Mouse (Mus musculus): ENCODE results near the gene Plekha6. TPM values are rescaled to one million over a fixed set of nuclear protein-coding genes. Genes with fewer than 3 reads are reported as not detected.
A peak's percentile ranks its signal among the peaks of the same experiment; 100 is the strongest.

Plekha6 gene
- polyA plus RNA-seq (2014; fragmentation: Nextera tagmentation; extraction: Ambion mirVana): 3.3 and 6.1 TPM in 2 replicates

DNA sequence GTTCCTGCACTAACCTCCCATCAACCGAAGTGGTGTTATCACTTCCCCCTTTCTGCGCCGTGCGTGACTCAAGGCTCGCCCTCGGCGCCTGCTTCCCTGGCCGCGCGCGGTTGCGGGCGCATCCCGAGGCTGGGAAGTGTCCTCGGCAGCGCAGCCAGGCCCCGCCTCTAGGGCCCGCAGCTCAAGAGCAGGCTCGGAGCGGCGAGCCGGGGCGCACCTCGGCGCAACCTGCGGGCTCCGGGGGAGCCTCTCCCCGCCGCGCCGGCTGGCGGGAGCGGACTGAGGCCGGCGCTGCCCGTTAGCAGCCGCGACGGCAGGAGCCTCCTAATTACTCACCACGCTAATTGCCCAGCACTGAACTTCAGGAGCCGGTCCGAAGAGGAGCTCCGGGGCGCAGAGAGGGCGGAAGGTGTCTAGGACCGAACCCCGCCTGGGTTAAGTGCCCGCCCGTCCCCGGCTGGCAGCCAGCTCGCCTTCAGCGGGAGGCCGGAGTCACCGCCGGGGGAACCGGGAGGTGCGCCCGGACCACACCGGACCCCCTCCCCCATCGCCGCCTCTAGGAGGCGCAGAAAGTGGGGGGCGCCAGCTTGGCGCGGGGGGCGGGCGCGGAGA, at the start of gene Plekha6:
Plekha6 (plus strand) TSS at position 391 of the 612 bp plus-strand sequence.
- H3K4me1 ChIP-seq (ENCODE audit: control insufficient read depth, insufficient read depth, low read length): peaks cover 3% of the 10 kb centered on the region; the same call in 1 of the 2 replicates
- peaks cover 47% of the 10 kb centered on the region for H3K27me3 ChIP-seq (ENCODE audit: control insufficient read depth, insufficient read depth, low read length)
- H3K4me3 ChIP-seq (ENCODE audit: low read length): peak within 1 kb of the TSS; percentile 63
- no peaks in the 10 kb centered on the region for H3K9me3 ChIP-seq (ENCODE audit: control insufficient read depth, low read length)
- no peak for ATAC-seq (ENCODE audit: low FRiP score, low TSS enrichment)
- H3K4me2 ChIP-seq (replicated peaks; ENCODE audit: low read depth, low read length): peak within 1 kb of the TSS; percentile 98
- H3K9ac ChIP-seq (ENCODE audit: low read depth, low read length): peak within 1 kb of the TSS; percentile 61
- no peak within 1 kb of the TSS for H3K27ac ChIP-seq (ENCODE audit: low read depth, low read length)
- under 1% methylated on average over 54 of the region's 68 CpGs for WGBS
- no peaks in the 10 kb centered on the region for H3K36me3 ChIP-seq (ENCODE audit: control insufficient read depth, insufficient read depth, low read length)

DNA sequence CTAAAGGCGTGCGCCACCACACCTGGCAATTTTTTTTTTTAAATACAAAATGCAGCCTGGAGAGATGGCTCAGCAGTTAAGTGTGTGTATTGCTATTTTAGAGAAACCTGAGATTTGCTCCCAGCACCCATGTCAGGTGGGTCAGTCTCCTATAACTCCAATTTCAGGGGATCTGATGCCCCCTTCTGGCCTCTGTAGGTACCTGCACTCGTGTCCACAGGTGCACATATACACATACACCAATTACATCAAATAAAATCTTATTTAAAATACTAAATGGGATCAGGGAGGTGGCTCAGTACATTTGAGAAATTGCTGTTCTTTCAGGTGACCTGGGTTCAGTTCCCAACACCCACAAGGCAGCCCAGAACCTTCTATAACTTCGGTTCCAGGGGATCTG, 47.9 kb upstream of the Plekha6 start:
- H3K9me3 ChIP-seq (ENCODE audit: control insufficient read depth, low read length): no peaks in the 10 kb centered on the region
- H3K9ac ChIP-seq (ENCODE audit: low read depth, low read length): no peak overlapping the region
- H3K27me3 ChIP-seq (ENCODE audit: control insufficient read depth, insufficient read depth, low read length): no peaks in the 10 kb centered on the region
- H3K4me2 ChIP-seq (replicated peaks; ENCODE audit: low read depth, low read length): no peak overlapping the region
- H3K27ac ChIP-seq (ENCODE audit: low read depth, low read length): no peak overlapping the region
- 89% methylated on average over 4 of the region's 4 CpGs for WGBS
- no peak overlapping the region for H3K4me3 ChIP-seq (ENCODE audit: low read length)
- H3K4me1 ChIP-seq (ENCODE audit: control insufficient read depth, insufficient read depth, low read length): no peaks in the 10 kb centered on the region
- no peaks in the 10 kb centered on the region for H3K36me3 ChIP-seq (ENCODE audit: control insufficient read depth, insufficient read depth, low read length)
- no peak for ATAC-seq (ENCODE audit: low FRiP score, low TSS enrichment)

DNA sequence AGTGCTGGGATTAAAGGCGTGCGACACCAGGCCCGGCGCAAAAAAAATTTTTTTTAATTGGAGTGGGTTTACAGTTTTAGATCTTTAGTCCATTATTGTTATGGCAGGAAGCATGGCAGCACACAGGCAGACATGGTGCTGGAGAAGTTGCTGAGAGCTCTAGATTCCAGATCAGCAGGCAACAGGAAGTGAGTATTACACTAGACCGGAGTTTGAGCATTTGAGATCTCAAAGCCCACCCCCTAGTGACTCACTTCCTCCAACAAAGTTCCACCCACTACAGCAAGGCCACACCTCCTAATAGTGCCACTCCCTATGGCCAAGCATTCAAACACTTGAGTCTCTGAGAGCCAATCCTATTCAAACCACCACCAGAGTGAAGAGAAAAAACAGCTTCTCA, 45.9 kb upstream of the Plekha6 start:
- H3K36me3 ChIP-seq (ENCODE audit: control insufficient read depth, insufficient read depth, low read length): no peaks in the 10 kb centered on the region
- WGBS: 95% methylated on average over 5 of the region's 5 CpGs

DNA sequence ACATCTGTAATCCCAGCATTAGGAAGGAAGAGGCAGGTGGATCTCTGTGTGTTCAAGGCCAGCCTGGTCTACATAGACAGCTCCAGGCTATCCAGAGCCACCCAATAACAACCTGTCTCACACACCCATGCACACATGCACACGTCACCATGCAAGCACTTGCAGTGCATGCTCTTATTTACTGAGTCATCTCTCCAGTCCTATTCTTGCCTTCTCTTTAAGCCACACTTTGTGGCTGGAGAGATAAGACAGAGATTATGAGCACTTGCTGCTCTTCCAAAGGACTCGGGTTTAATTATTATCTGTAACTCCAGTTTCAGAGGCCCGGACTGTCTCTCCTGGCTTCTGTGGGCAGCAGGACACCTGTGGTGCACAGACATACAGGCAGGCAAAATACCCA, 45.2 kb upstream of the Plekha6 start:
- H3K4me1 ChIP-seq (ENCODE audit: control insufficient read depth, insufficient read depth, low read length): no peaks in the 10 kb centered on the region
- no peak for ATAC-seq (ENCODE audit: low FRiP score, low TSS enrichment)
- H3K9me3 ChIP-seq (ENCODE audit: control insufficient read depth, low read length): no peaks in the 10 kb centered on the region
- no peak overlapping the region for H3K9ac ChIP-seq (ENCODE audit: low read depth, low read length)
- H3K36me3 ChIP-seq (ENCODE audit: control insufficient read depth, insufficient read depth, low read length): no peaks in the 10 kb centered on the region
- 82% methylated on average over 3 of the region's 3 CpGs for WGBS
- H3K27ac ChIP-seq (ENCODE audit: low read depth, low read length): no peak overlapping the region
- H3K4me2 ChIP-seq (replicated peaks; ENCODE audit: low read depth, low read length): no peak overlapping the region
- H3K4me3 ChIP-seq (ENCODE audit: low read length): no peak overlapping the region
- no peaks in the 10 kb centered on the region for H3K27me3 ChIP-seq (ENCODE audit: control insufficient read depth, insufficient read depth, low read length)

More for the DNA sequence above, 45.9 kb upstream of the Plekha6 start:
- H3K9me3 ChIP-seq (ENCODE audit: control insufficient read depth, low read length): no peaks in the 10 kb centered on the region
- ATAC-seq (ENCODE audit: low FRiP score, low TSS enrichment): no peak
- H3K27ac ChIP-seq (ENCODE audit: low read depth, low read length): no peak overlapping the region
- H3K4me1 ChIP-seq (ENCODE audit: control insufficient read depth, insufficient read depth, low read length): no peaks in the 10 kb centered on the region
- no peak overlapping the region for H3K4me3 ChIP-seq (ENCODE audit: low read length)
- no peaks in the 10 kb centered on the region for H3K27me3 ChIP-seq (ENCODE audit: control insufficient read depth, insufficient read depth, low read length)
- no peak overlapping the region for H3K9ac ChIP-seq (ENCODE audit: low read depth, low read length)
- no peak overlapping the region for H3K4me2 ChIP-seq (replicated peaks; ENCODE audit: low read depth, low read length)

DNA sequence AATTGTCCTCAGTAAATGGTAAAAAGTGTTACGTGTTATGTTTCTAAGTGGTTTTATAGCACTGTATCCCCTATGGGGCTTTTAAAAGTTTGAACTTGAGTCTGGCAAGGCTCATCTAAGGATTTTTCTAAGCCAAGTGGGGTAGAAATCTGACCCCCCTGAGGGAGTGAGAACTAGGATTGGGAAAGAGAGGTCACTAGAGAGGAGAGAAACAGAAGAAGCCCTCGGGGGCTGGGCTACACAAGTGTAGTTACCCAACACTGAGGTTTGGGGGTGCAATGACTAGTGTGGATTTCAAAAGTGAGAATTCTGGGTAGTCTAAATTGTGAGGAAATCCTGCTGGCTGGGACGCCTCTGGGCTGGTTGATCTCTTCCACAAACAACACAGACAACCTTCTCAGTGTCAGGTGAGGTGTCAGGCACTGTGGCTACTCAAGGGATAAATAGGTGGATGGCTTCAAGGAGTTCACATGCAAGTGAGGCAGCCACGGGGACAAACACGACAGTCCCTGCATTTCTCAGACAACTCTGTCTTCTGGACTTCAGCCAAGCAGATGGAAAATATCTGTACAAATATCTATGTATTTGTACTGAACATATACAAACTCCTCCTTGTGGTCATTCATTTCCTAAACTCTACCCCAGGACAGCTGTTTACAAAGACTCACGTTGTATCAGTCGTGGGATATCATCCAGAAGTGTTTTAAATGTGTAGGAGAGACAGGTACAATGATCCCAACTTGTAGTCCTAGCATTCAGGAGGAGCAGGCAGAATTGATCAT, 43.9 kb upstream of the Plekha6 start:
- H3K4me1 ChIP-seq (ENCODE audit: control insufficient read depth, insufficient read depth, low read length): no peaks in the 10 kb centered on the region
- no peaks in the 10 kb centered on the region for H3K27me3 ChIP-seq (ENCODE audit: control insufficient read depth, insufficient read depth, low read length)
- H3K4me3 ChIP-seq (ENCODE audit: low read length): no peak overlapping the region
- no peaks in the 10 kb centered on the region for H3K36me3 ChIP-seq (ENCODE audit: control insufficient read depth, insufficient read depth, low read length)
- H3K4me2 ChIP-seq (replicated peaks; ENCODE audit: low read depth, low read length): no peak overlapping the region
- no peak overlapping the region for H3K9ac ChIP-seq (ENCODE audit: low read depth, low read length)
- H3K27ac ChIP-seq (ENCODE audit: low read depth, low read length): no peak overlapping the region
- no peaks in the 10 kb centered on the region for H3K9me3 ChIP-seq (ENCODE audit: control insufficient read depth, low read length)
- 33% methylated on average over 7 of the region's 7 CpGs for WGBS
- ATAC-seq (ENCODE audit: low FRiP score, low TSS enrichment): no peak

DNA sequence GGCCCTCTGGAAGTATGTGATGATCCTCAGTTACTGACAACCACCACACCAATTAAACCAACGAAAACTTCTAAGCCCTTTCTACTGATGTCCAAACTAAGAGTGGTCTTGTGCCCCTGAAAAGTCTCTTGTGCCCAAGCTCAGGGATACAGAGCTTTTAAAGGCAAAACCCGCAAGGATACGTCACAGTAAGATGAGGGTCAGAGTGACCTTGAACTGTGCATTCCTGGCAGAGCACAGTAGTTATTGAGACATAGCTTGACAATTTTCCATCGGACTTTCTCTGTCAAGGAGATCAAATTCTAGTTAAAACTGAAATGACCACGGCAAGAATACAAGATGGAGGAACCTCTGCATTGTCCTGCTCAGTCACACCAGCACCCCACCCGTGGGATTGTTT, 42.8 kb upstream of the Plekha6 start:
- Histone ChIP-seq H3K4me2 (replicated peaks; ENCODE audit: low read depth, low read length) (no peak overlapping the region), H3K4me1 (ENCODE audit: control insufficient read depth, insufficient read depth, low read length) (no peaks in the 10 kb centered on the region), H3K36me3 (ENCODE audit: control insufficient read depth, insufficient read depth, low read length) (no peaks in the 10 kb centered on the region), H3K27me3 (ENCODE audit: control insufficient read depth, insufficient read depth, low read length) (no peaks in the 10 kb centered on the region), H3K9me3 (ENCODE audit: control insufficient read depth, low read length) (no peaks in the 10 kb centered on the region), H3K27ac (ENCODE audit: low read depth, low read length) (no peak overlapping the region), H3K9ac (ENCODE audit: low read depth, low read length) (no peak overlapping the region), H3K4me3 (ENCODE audit: low read length) (no peak overlapping the region)
- no peak for ATAC-seq (ENCODE audit: low FRiP score, low TSS enrichment)
- 64% methylated on average over 6 of the region's 6 CpGs for WGBS

DNA sequence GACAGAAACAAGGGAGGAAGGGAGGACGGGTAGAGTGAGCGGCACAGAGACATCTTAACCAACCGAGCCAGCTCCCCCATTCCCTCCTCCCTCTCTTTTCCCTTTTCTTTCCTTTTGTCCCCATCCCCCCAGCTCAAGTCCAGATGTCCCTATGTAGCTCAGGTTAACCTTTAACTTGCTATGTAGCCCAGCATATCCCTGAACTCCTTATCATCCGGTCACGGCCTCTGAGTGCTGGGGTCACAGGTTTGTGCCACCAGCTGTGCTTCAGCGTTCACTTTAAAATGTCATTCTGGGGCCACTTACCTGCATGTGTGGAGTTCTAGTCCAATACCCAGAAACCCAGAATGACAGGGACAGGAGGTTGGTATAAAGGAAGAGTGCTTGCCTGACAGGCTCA, 39.9 kb upstream of the Plekha6 start:
- Histone ChIP-seq H3K9ac (ENCODE audit: low read depth, low read length) (no peak overlapping the region), H3K36me3 (ENCODE audit: control insufficient read depth, insufficient read depth, low read length) (no peaks in the 10 kb centered on the region), H3K27me3 (ENCODE audit: control insufficient read depth, insufficient read depth, low read length) (no peaks in the 10 kb centered on the region), H3K9me3 (ENCODE audit: control insufficient read depth, low read length) (no peaks in the 10 kb centered on the region), H3K27ac (ENCODE audit: low read depth, low read length) (peak overlapping the region; percentile 59; the same call in 1 of the 2 replicates), H3K4me3 (ENCODE audit: low read length) (no peak overlapping the region), H3K4me1 (ENCODE audit: control insufficient read depth, insufficient read depth, low read length) (no peaks in the 10 kb centered on the region), H3K4me2 (replicated peaks; ENCODE audit: low read depth, low read length) (no peak overlapping the region)
- ATAC-seq (ENCODE audit: low FRiP score, low TSS enrichment): no peak
- 61% methylated on average over 6 of the region's 6 CpGs for WGBS

DNA sequence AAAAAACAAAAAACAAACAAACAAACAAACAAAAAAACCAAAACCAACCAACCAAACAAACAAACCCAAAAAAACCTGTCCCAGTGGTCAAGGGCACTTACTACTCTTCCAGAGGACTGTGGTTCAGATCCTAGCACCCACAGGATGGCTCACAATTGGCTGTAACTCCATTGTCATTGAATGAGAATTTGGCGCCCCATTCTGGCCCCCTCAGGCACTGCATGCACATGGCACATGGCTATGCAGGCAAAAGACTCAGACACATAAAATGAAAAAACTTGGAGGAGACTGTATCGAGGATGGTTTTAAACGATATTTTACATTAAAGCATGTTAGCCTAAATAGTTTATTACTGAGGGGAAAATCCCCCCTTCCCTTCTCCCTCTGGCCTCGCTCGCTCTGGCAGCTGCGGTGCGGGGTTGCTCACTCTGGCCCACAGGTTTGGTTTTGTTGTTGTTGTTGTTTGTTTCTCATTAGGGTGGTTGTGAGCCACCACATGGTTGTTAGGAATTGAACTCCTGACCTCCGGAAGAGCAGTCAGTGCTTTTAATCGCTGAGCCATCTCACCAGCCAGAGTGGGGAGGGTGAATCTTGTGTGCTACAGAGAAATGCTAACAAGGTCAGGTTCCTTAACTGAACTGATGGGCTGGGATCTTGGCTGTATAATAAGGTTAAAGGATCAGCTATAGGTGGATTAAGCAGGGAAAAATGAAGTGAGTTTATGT, 38.2 kb upstream of the Plekha6 start:
- no peak overlapping the region for H3K4me3 ChIP-seq (ENCODE audit: low read length)
- H3K27me3 ChIP-seq (ENCODE audit: control insufficient read depth, insufficient read depth, low read length): no peaks in the 10 kb centered on the region
- no peak for ATAC-seq (ENCODE audit: low FRiP score, low TSS enrichment)
- no peak overlapping the region for H3K27ac ChIP-seq (ENCODE audit: low read depth, low read length)
- 86% methylated on average over 9 of the region's 9 CpGs for WGBS
- no peaks in the 10 kb centered on the region for H3K9me3 ChIP-seq (ENCODE audit: control insufficient read depth, low read length)
- H3K4me1 ChIP-seq (ENCODE audit: control insufficient read depth, insufficient read depth, low read length): peaks cover 10% of the 10 kb centered on the region; the same call in 1 of the 2 replicates
- H3K9ac ChIP-seq (ENCODE audit: low read depth, low read length): no peak overlapping the region
- no peaks in the 10 kb centered on the region for H3K36me3 ChIP-seq (ENCODE audit: control insufficient read depth, insufficient read depth, low read length)
- H3K4me2 ChIP-seq (replicated peaks; ENCODE audit: low read depth, low read length): no peak overlapping the region

DNA sequence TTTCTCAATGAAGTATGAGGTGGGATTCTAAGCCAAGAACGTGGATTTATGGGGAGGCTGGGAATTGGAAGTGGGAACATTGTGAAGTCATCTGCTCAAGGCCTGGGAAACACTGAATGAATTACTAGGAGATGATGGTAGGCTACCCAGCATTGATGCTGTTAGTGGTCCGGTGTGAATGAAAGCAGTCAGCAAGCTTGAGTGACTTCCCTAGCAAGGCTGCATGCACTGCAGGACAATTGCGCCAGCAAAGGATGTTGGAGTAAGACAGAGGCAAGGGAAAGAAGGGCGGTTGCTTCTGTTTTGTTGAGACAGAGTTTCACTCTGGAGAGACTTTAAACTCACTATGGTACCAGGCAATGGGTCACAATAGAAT, 37.7 kb upstream of the Plekha6 start:
- H3K27me3 ChIP-seq (ENCODE audit: control insufficient read depth, insufficient read depth, low read length): no peaks in the 10 kb centered on the region
- no peak for ATAC-seq (ENCODE audit: low FRiP score, low TSS enrichment)
- peaks cover 10% of the 10 kb centered on the region; the same call in 1 of the 2 replicates for H3K4me1 ChIP-seq (ENCODE audit: control insufficient read depth, insufficient read depth, low read length)
- WGBS: 70% methylated on average over 4 of the region's 4 CpGs
- no peak overlapping the region for H3K4me2 ChIP-seq (replicated peaks; ENCODE audit: low read depth, low read length)
- no peak overlapping the region for H3K27ac ChIP-seq (ENCODE audit: low read depth, low read length)
- no peak overlapping the region for H3K4me3 ChIP-seq (ENCODE audit: low read length)
- H3K9me3 ChIP-seq (ENCODE audit: control insufficient read depth, low read length): no peaks in the 10 kb centered on the region
- no peaks in the 10 kb centered on the region for H3K36me3 ChIP-seq (ENCODE audit: control insufficient read depth, insufficient read depth, low read length)
- no peak overlapping the region for H3K9ac ChIP-seq (ENCODE audit: low read depth, low read length)

All from kidney, embryonic 14.5 days (tissue).